Mouse (Mus musculus) CH12.LX (cell line): ENCODE measurements around the gene Bcl2l12.

Experiments
- MAFK ChIP-seq: IDR thresholded peaks from 2 replicates; pipeline ENCODE4 v1.6.1; 2011; ENCODE audit warnings: low read length, improper control_type of control experiment; ENCODE audit not compliant: insufficient replicate concordance
- POLR2A ChIP-seq: IDR thresholded peaks from 2 replicates; pipeline ENCODE4 v1.6.1; 2011; ENCODE audit warnings: low read depth, mild to moderate bottlenecking, improper control_type of control experiment, low read length
- ZC3H11A ChIP-seq: IDR thresholded peaks from 2 replicates; pipeline ENCODE4 v1.6.1; 2012; ENCODE audit warnings: low read depth, mild to moderate bottlenecking, inconsistent platforms, low read length, improper control_type of control experiment

- no peak for TF ChIP-seq MAFK
- no peak for TF ChIP-seq POLR2A
- TF ChIP-seq ZC3H11A = no peak
Observed at GRCm38 (mm10) chr7:44973415-44974130, 24.9 kb downstream of the Bcl2l12 start.
